Mouse (Mus musculus): ENCODE data around the gene Atp2b2.

DNA sequence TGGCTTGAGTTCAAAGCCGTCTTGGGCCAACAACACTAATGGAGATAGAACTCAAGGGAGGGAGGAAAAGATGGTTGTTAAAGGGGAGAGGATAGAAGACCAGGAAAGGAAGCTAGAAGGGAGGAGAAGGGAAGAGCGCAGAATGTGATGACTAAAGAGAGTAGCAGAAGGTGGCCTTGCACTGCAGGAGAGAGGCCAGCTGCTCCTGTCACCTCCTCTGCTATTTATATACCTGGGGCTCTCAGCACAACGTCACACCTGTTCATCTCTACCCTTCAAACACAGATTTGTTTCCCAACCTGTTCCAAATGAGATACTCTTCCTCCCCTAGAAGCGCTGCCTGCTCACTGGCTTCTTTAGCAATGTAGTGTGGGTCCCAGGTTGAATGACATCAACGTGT lies 101.1 kb downstream of the Atp2b2 start:
- TF ChIP-seq CTCF (IDR thresholded peaks at IDR 0.05; ENCODE audit: low read depth, low read length) = no peak
- TF ChIP-seq POLR2A (IDR thresholded peaks at IDR 0.05; ENCODE audit: borderline replicate concordance, low read depth, low read length) = no peak

Measured in bone marrow macrophage, adult 2 months (primary cell).